Mouse (Mus musculus): ENCODE measurements at regions not wholly inside any gene's neighbourhood (a gene's known extent, or its start where the extent isn't known, plus 50 kb on each side); places are given as distances from the start of the nearest gene placed in this dataset.

DNA sequence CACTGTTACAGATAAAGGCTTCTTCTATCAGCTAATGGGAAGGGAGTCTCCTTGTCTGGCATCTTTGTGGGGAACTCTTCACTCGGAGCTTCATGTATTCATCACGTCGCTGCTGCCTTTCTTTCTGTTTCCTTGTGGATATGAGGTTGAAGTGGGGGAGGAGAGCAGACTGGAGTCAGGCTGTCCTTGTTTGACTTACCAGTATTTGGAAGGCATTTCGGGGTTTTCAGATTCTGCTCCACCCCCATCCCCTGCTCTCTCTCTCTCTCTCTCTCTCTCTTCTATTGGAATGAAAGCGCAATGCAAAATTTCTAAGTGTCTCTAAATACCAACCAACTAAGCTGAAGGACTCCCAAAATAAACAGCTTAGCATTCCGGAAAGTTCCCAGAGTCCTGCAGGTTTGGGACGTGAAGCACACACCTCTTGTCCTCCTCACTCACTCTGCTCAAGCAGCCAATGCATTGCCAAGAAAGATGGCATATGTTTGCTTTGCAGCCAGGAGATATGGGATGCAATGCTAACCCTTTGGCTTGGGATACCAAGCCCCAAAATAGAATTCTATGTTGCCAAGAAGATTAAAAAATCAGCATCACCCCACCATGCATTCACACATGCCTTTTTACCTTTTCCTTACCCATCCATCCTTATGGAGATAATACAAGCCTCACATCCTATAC is 670.3 kb downstream of the Cdk5rap2 start:
- DNase-seq: no peak
